Mouse (Mus musculus) lung, postnatal 25 days (tissue): ENCODE results near the gene Gm21969.

Source experiments
- DNase-seq: peaks from one replicate; pipeline ENCODE4 v3.0.0; 2022; ENCODE audit warnings: low spot score

Gene Gm21969

GRCm38 (mm10) chr4:139653238-139653637, 50.3 kb downstream of the Gm21969 start, which contains the start of gene Tas1r2:
Gene Tas1r2 (plus strand): TSS chr4:139653538.
- DNase-seq = no peak

DNA sequence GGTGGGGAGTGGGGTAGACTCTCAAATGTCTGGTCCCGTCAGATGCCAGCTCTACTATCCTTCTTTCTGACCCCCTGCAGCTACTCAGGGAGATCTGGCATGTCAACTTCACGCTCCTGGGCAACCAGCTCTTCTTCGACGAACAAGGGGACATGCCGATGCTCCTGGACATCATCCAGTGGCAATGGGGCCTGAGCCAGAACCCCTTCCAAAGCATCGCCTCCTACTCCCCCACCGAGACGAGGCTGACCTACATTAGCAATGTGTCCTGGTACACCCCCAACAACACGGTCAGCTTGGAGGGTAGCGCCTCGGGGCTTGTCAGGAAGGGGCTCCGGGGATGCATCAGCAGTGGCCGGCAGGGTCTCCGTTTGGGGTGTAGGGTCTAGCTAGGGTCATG, 58.9 kb downstream of the Gm21969 start:
- DNase-seq = no peak

DNA sequence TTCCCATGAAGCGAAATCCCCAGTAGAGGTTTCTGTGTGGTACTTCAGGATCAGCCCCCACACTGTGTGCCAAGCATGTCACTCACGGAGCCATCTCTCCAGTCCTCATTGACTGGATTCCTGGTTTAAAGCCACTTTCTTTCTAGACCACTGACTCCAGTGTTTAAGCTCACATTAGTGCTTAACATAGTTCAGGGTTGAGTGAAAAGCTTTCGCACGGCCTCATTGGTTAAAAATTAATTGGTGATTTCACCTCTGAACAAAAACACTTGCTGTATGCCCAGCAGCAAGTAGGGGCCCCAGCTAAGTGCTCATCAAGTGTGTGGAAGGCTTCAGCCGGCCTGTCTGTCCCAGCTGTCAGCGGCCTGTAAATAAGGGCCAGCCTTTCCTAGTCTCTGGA, 64.6 kb downstream of the Gm21969 start:
- no peak for DNase-seq

- peak; percentile 29 for DNase-seq
Observed at GRCm38 (mm10) chr4:139669847-139670246, 66.9 kb downstream of the Gm21969 start.

DNA sequence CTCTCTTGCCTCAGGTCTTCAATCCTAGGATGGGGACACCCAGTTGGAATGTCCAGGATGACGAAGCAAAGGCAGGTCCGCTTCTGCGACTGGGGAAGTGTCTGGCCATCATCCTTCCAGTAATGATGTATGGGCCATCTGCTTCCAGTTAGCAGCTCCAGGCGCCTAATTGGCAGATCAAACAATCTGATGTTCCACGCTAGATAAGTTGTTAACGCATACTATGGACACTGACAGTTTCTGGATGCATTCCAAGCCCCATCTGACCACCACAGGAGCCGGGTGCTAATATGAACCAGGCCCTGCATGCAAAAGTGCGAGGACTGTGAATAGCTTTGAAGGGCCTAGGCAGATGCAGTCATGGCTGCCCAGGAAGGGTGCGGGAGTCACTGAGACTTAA, 72.7 kb downstream of the Gm21969 start:
- DNase-seq = no peak

GRCm38 (mm10) chr4:139683728-139684638, 81.0 kb downstream of the Gm21969 start:
- DNase-seq = no peak

DNA sequence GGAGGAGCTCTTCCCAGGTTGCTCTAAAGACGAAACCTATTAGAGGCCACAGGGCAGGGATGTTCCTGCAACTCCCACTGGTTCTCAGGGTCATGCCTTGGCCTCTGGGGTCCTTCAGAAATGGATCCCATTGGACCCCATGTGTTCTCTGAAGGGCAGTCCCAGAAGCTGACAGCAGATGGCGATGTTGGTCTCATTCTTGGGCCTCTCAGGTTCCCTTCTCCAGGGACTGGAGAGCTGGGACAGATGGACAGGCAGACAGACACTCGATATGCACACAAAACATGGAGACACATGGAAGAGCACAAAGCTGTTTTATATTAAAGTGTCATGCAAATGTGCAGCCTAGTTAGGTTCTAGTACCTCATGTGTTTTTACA, 81.6 kb downstream of the Gm21969 start:
- DNase-seq = peak; percentile 31

- no peak for DNase-seq
Observed at GRCm38 (mm10) chr4:139688058-139688457, 85.1 kb downstream of the Gm21969 start.

GRCm38 (mm10) chr4:139689627-139690269, 86.8 kb downstream of the Gm21969 start:
- DNase-seq = no peak

DNA sequence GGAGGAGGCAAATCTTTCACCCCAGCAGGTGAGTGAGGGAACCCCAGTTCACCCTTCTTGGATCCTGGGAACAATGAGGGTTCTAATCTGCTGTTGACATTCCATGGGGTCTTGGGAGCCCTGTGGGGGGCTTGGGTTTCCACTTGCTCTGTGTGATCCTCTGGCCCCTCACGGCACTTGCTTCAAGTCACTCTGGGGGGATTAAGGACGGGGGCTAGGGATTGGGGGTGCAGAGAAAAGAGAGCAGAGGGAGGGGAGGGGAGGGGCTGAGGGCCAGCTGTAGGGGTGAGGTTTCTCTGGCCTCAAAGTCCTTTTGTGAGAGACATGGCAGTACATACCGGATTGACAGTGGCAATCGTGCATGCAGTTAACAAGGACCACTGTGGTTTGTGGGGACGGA, 90.3 kb downstream of the Gm21969 start:
- DNase-seq = no peak

- DNase-seq = no peak
Observed at GRCm38 (mm10) chr4:139697755-139698154, 94.8 kb downstream of the Gm21969 start.

- no peak for DNase-seq
Observed at GRCm38 (mm10) chr4:139698602-139699001, 95.6 kb downstream of the Gm21969 start.

GRCm38 (mm10) chr4:139702914-139703313, 99.9 kb downstream of the Gm21969 start:
- no peak for DNase-seq

DNA sequence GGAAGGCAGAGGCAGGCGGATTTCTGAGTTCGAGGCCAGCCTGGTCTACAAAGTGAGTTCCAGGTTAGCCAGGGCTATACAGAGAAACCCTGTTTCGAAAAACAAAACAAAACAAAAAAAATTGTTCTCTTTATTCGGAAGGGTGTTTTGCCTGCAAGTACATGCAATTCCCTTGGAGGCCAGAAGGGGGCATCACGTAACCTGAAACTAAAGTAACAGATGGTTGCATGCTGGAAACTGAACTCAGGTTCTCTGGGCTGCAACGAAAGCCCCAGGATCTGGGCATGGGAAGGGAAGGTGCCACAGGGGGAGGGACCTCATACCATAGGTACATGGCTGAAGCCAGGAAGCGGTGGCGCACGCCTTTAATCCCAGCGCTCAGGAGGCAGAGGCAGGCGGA, 100.5 kb downstream of the Gm21969 start:
- no peak for DNase-seq

DNA sequence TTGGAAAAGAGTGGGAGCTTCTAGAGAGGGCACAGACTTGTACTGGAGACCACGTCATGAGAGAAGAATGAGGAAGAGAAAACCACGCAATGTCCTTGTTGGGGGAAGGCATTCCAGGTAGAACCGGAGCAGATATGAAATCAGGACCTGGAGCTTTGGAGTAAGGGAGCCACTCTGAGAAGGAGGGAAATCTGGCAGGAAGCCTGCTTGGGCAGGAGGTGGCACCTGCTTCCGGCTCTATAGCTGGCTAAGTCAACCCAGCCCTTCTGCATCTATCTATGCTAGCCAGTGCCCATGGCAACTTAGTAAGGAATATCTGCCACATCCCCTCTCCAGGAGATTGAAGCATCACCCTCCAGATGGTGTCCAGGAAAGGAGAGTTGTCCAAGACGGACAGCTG, 103.0 kb downstream of the Gm21969 start:
- DNase-seq = no peak

DNA sequence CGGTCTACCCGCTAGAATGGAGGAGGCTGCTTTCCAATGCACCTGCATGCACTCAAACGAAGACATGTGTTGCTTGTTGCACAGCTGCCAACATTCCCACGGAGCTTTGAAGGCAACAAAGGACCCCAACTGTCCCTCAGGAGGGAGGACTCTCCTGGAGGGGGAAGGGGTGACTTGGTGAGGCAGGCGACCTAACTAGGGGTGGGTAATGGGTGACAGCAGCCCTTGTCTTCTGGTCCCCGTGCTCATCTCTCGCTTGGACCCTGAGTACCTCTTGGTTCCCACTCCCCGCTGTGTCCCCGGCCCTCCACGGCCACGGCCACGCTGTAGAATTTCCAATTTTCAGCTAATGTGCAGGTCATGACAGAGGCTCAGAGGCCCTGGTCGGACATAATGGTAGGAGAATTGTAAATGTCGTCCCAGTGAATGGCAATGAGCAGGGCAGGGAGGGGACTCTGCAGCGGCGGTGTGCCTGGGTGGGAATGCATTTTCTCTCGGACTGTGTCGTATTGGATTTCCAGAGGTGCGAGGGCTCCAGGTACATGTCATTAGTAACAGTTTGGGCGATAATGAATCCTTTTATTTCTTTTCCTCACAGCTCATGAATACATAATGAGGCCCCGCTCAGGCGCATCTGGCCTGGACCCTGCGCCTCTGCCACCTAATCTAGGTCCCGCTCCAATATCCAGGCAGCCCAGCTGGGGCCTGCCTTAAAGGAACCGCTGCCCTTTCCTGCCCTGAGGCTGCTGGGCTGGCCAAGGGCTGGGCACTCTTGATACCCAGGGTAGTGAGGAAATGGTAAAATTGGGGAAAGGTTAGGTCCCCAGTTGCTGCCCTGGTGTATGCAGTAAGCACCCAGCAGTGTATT, 107.7 kb downstream of the Gm21969 start:
- DNase-seq = no peak
